11 mouse cellular contexts compared by ENCODE assay signal in genomic region chr17:44842184-44842583, GRCm38 (mm10).
"Had no signal": no experiment of that assay in that cellular context is flagged by ENCODE, and none has a peak within 500 bp of the region (broad histone marks: within the 10 kb centered on the region; RNA-seq: fewer than 3 reads in every experiment).

No protein-coding gene starts in this region.

- H3K27ac ChIP-seq: kidney, embryonic 15.5 days; limb, embryonic 13.5 days; liver, embryonic 14.5 days; midbrain, embryonic 13.5 days; stomach, postnatal 0 days had no signal

- H3K9ac ChIP-seq: kidney, embryonic 15.5 days; limb, embryonic 13.5 days; liver, embryonic 14.5 days; midbrain, embryonic 13.5 days had no signal

- H3K4me3 ChIP-seq: kidney, embryonic 15.5 days; limb, embryonic 13.5 days; midbrain, embryonic 13.5 days had no signal

- H3K36me3 ChIP-seq: kidney, embryonic 15.5 days; limb, embryonic 13.5 days; midbrain, embryonic 13.5 days had no signal

- H3K9me3 ChIP-seq: kidney, embryonic 15.5 days; limb, embryonic 13.5 days; midbrain, embryonic 13.5 days had no signal

- H3K4me1 ChIP-seq: kidney, embryonic 15.5 days; midbrain, embryonic 13.5 days had no signal

- H3K27me3 ChIP-seq: kidney, embryonic 15.5 days; midbrain, embryonic 13.5 days had no signal

- DNase-seq: kidney, adult 18-20 months; kidney, postnatal 14 days; left cerebral cortex, postnatal 4 days; lung, adult 18-20 months; thymus, adult 18-20 months; thymus, postnatal 14 days had no signal

- ATAC-seq: midbrain, embryonic 13.5 days had no signal

- H3K4me2 ChIP-seq: kidney, embryonic 15.5 days; limb, embryonic 13.5 days; midbrain, embryonic 13.5 days had no signal
